In the genomic region with DNA sequence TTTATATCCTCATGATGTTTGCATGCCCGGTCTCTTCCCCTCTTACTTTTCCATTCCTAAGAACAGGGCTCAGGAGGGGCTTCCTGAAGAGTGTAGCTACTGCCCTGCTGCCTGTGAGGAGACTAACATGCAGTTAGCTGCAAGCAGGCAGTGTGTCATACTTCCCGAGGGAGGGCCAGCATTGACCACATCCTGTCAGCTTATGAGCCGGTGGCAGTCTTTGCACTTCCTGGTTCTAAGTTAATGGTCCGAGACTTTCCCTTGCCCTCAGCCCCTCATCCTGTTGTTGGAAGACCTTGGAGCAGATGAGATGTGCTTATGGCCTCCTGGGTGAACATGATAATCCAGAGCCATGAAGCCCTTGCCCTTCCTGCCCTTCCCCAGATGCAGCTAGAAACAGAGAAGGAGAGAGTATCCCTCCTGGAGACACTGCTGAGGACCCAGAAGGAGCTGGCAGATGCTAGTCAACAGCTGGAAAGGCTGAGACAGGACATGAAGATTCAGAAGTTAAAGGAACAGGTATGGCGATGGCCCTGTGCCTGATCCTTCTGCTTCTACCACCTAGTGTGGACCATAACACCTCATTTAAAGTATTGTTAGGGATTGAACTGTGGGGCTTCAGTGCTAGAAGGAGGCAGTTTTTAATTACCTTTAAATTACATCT, we compare ENCODE assay signal across 9 mouse cellular contexts. TPM values are rescaled to one million over a fixed set of nuclear protein-coding genes. Genes with fewer than 3 reads are reported as not detected.
DNase-seq lines count a peak whose midpoint lies in the region; ATAC-seq and TF ChIP-seq lines count a peak whose summit lies in the region.
"Had no signal": no experiment of that assay in that cellular context is flagged by ENCODE, and none has a peak within 500 bp of the region (broad histone marks: within the 10 kb centered on the region; RNA-seq: fewer than 3 reads in every experiment).

No protein-coding gene starts in this region.

- peak; percentile 99 for ATAC-seq in inflammation-experienced regulatory T-cells, adult 6 months
- ATAC-seq in intestine, embryonic 15.5 days, result no peak

- H3K27me3 ChIP-seq in intestine, embryonic 15.5 days (replicated peaks), result no peaks in the 10 kb centered on the region
- H3K27me3 ChIP-seq in midbrain, embryonic 10.5 days (ENCODE audit: low read depth, poor library complexity, severe bottlenecking), result no peaks in the 10 kb centered on the region

- peak overlapping the region; percentile 36 for H3K27ac ChIP-seq in gastrocnemius, adult 2 months
- H3K27ac ChIP-seq in intestine, embryonic 15.5 days, result no peak overlapping the region
- H3K27ac ChIP-seq in midbrain, embryonic 10.5 days (replicated peaks), result no peak overlapping the region

- DNase-seq in gastrocnemius, adult 2 months, result no peak
- DNase-seq in gastrocnemius, adult 18-20 months (ENCODE audit: low spot score), result no peak
- peak; percentile 24 for DNase-seq in lung, postnatal 14 days
- peak; percentile 68 for DNase-seq in thymus, postnatal 25 days
- no peak for DNase-seq in midbrain, embryonic 10.5 days (ENCODE audit: low spot score)
- DNase-seq in ovary, postnatal 10 days (ENCODE audit: low spot score), result no peak

- no peak for TF ChIP-seq CTCF in gastrocnemius, adult 2 months (IDR thresholded peaks at IDR 0.05)

- no peaks in the 10 kb centered on the region for H3K9me3 ChIP-seq in intestine, embryonic 15.5 days
- H3K9me3 ChIP-seq in midbrain, embryonic 10.5 days (replicated peaks), result no peaks in the 10 kb centered on the region

- H3K4me1 ChIP-seq in intestine, embryonic 15.5 days (replicated peaks), result no peaks in the 10 kb centered on the region
- H3K4me1 ChIP-seq in midbrain, embryonic 10.5 days, result no peaks in the 10 kb centered on the region

- peak overlapping the region; percentile 60 for H3K4me3 ChIP-seq in gastrocnemius, adult 2 months
- no peak overlapping the region for H3K4me3 ChIP-seq in intestine, embryonic 15.5 days (replicated peaks)
- no peak overlapping the region for H3K4me3 ChIP-seq in midbrain, embryonic 10.5 days

- intact Hi-C loops in gastrocnemius, adult 2 months (cut with DNase I), result no loop called here

- H3K9ac ChIP-seq in intestine, embryonic 15.5 days, result no peak overlapping the region

- 79% methylated on average over 5 of the region's 5 CpGs for WGBS in intestine, embryonic 15.5 days
- 84% methylated on average over 5 of the region's 5 CpGs for WGBS in midbrain, embryonic 10.5 days

- no peak overlapping the region for H3K4me2 ChIP-seq in intestine, embryonic 15.5 days (replicated peaks)

- peaks cover 51% of the 10 kb centered on the region for H3K36me3 ChIP-seq in intestine, embryonic 15.5 days
- H3K36me3 ChIP-seq in midbrain, embryonic 10.5 days, result peaks cover 99% of the 10 kb centered on the region

RNA-seq across cellular contexts. Expression of a gene that starts 23.2 kb away (rescaled TPM):
- total RNA-seq in gastrocnemius, adult 2 months (2021), result 1 to 10 TPM; 3.8 to 4.6 TPM
- 1 to 10 TPM; 2.7 TPM for total RNA-seq in gastrocnemius, adult 18-20 months (2021)
- polyA plus RNA-seq in inflammation-experienced regulatory T-cells, adult 6 months (2017; shearing (Covaris generic)), result 10 to 100 TPM; 30.4 to 48.2 (median 47.9) TPM
- 17.0 and 18.1 TPM in 2 replicates for polyA plus RNA-seq in intestine, embryonic 15.5 days (2015; fragmentation: Nextera tagmentation; extraction: Ambion mirVana)
- polyA plus RNA-seq in midbrain, embryonic 10.5 days (2016; fragmentation: Nextera tagmentation; extraction: Ambion mirVana), result 24.1 and 24.3 TPM in 2 replicates

RNA-seq across cellular contexts. Expression of a gene that starts 28.3 kb away (rescaled TPM):
- under 1 TPM; 0.66 to 0.70 TPM for total RNA-seq in gastrocnemius, adult 2 months (2021)
- total RNA-seq in gastrocnemius, adult 18-20 months (2021), result under 1 TPM; 0.12 to 0.41 TPM
- polyA plus RNA-seq in inflammation-experienced regulatory T-cells, adult 6 months (2017; shearing (Covaris generic)), result 1 to 10 TPM; 1.4 to 1.8 (median 1.7) TPM
- 0.99 and 1.2 TPM in 2 replicates for polyA plus RNA-seq in intestine, embryonic 15.5 days (2015; fragmentation: Nextera tagmentation; extraction: Ambion mirVana)
- polyA plus RNA-seq in midbrain, embryonic 10.5 days (2016; fragmentation: Nextera tagmentation; extraction: Ambion mirVana), result 1.2 and 2.3 TPM in 2 replicates

RNA-seq across cellular contexts. Expression of a gene that starts 28.4 kb away (rescaled TPM):
- total RNA-seq in gastrocnemius, adult 2 months (2021), result 10 to 100 TPM; 41.3 to 47.4 TPM
- total RNA-seq in gastrocnemius, adult 18-20 months (2021), result 10 to 100 TPM; 52.9 to 53.0 TPM
- 100 to 1,000 TPM in 2 of 3 experiments, 10 to 100 TPM in 1; 97.9 to 172 (median 128) TPM for polyA plus RNA-seq in inflammation-experienced regulatory T-cells, adult 6 months (2017; shearing (Covaris generic))
- polyA plus RNA-seq in intestine, embryonic 15.5 days (2015; fragmentation: Nextera tagmentation; extraction: Ambion mirVana), result 209 and 252 TPM in 2 replicates
- 211 and 239 TPM in 2 replicates for polyA plus RNA-seq in midbrain, embryonic 10.5 days (2016; fragmentation: Nextera tagmentation; extraction: Ambion mirVana)

RNA-seq across cellular contexts. Expression of a gene that starts 34.3 kb away (rescaled TPM):
- under 1 TPM in 1 of 2 experiments, not detected in 1; 0.08 TPM for total RNA-seq in gastrocnemius, adult 2 months (2021)
- under 1 TPM in 1 of 2 experiments, not detected in 1; 0.38 TPM for total RNA-seq in gastrocnemius, adult 18-20 months (2021)
- not detected for polyA plus RNA-seq in inflammation-experienced regulatory T-cells, adult 6 months (2017; shearing (Covaris generic))
- 1.2 TPM in 2 replicates for polyA plus RNA-seq in intestine, embryonic 15.5 days (2015; fragmentation: Nextera tagmentation; extraction: Ambion mirVana)
- polyA plus RNA-seq in midbrain, embryonic 10.5 days (2016; fragmentation: Nextera tagmentation; extraction: Ambion mirVana), result 0.07 TPM in 2 replicates

RNA-seq across cellular contexts. Expression of a gene that starts 38.9 kb away (rescaled TPM):
- not detected for total RNA-seq in gastrocnemius, adult 2 months (2021)
- not detected for total RNA-seq in gastrocnemius, adult 18-20 months (2021)
- polyA plus RNA-seq in inflammation-experienced regulatory T-cells, adult 6 months (2017; shearing (Covaris generic)), result not detected
- polyA plus RNA-seq in intestine, embryonic 15.5 days (2015; fragmentation: Nextera tagmentation; extraction: Ambion mirVana), result not detected in 2 replicates
- 0.10 TPM in 1 of 2 replicates, not detected in the other for polyA plus RNA-seq in midbrain, embryonic 10.5 days (2016; fragmentation: Nextera tagmentation; extraction: Ambion mirVana)
- polyA plus RNA-seq: intestine, embryonic 14.5 days had no signal

Comparison
In these comparisons a context has a peak if more than half of its experiments do, and no peak if none do; other contexts are left out.
1. DNase-seq: peak in lung, postnatal 14 days (single experiment) and thymus, postnatal 25 days (single experiment); none in gastrocnemius, adult 2 months (single experiment), gastrocnemius, adult 18-20 months (single experiment), midbrain, embryonic 10.5 days (single experiment) and ovary, postnatal 10 days (single experiment).